Mouse (Mus musculus) intestine, embryonic 16.5 days (tissue): ENCODE measurements around the gene Ociad1. TPM values are rescaled to one million over a fixed set of nuclear protein-coding genes. Genes with fewer than 3 reads are reported as not detected.

Source experiments
- ATAC-seq: fragments of 200-750 bp; cut with Nextera tagmentation; 2 replicates; pipeline ENCODE4 v1.8.0; 2017; ENCODE audit warnings: moderate TSS enrichment, moderate library complexity
- H3K27ac ChIP-seq: fragments of 300-500 bp; sonication (generic); 2 replicates; pipeline ENCODE4 v1.5.1; 2014; ENCODE audit warnings: mild to moderate bottlenecking, low read length
- H3K27me3 ChIP-seq: fragments of 300-500 bp; sonication (generic); replicated peaks from 2 replicates; pipeline ENCODE4 v1.6.1; 2014; ENCODE audit warnings: low read length, control low read depth, mixed read lengths; ENCODE audit not compliant: control insufficient read depth, insufficient read depth
- H3K36me3 ChIP-seq: fragments of 300-500 bp; sonication (generic); 2 replicates; pipeline ENCODE4 v1.6.1; 2014; ENCODE audit warnings: low read length, control low read depth; ENCODE audit not compliant: control insufficient read depth, insufficient read depth
- H3K4me1 ChIP-seq: fragments of 300-500 bp; sonication (generic); 2 replicates; pipeline ENCODE4 v1.6.1; 2014; ENCODE audit warnings: low read length, control low read depth, mixed read lengths; ENCODE audit not compliant: control insufficient read depth, insufficient read depth
- H3K4me2 ChIP-seq: fragments of 300-500 bp; sonication (generic); 2 replicates; pipeline ENCODE4 v1.6.1; 2014; ENCODE audit warnings: low read depth, low read length, control low read depth
- H3K4me3 ChIP-seq: fragments of 300-500 bp; sonication (generic); 2 replicates; pipeline ENCODE4 v1.5.1; 2014; ENCODE audit warnings: mild to moderate bottlenecking, low read length
- H3K9ac ChIP-seq: fragments of 300-500 bp; sonication (generic); 2 replicates; pipeline ENCODE4 v1.6.1; 2014; ENCODE audit warnings: low read depth, low read length
- H3K9me3 ChIP-seq: fragments of 300-500 bp; sonication (generic); 2 replicates; pipeline ENCODE4 v1.6.1; 2016; ENCODE audit warnings: low read length, control low read depth; ENCODE audit not compliant: control insufficient read depth
- WGBS: fragments of 180-500 bp; shearing (Covaris S2); extraction: QIAGEN DNeasy Blood & Tissue Kit; methylation state at CpG from one replicate; pipeline ENCODE4 v1.1.7; 2014; 5-methylcytosine and 5-hydroxymethylcytosine counted together
- polyA plus RNA-seq: library from polyadenylated mRNA; unstranded; fragments of >200 nt; fragmentation: Nextera tagmentation; extraction: Ambion mirVana; gene quantifications from 2 replicates; pipeline ENCODE4 v1.2.1, GENCODE M21; 2015

Gene Ociad1
- polyA plus RNA-seq, 1 experiment from 2014 or later = 270 TPM

- Histone ChIP-seq H3K9ac (peak within 1 kb of the TSS; percentile 90), H3K4me1 (peaks cover 14% of the 10 kb centered on the region), H3K27me3 (no peaks in the 10 kb centered on the region), H3K4me3 (peak within 1 kb of the TSS; percentile 99), H3K27ac (peak within 1 kb of the TSS; percentile 96), H3K4me2 (peak within 1 kb of the TSS; percentile 70), H3K36me3 (no peaks in the 10 kb centered on the region), H3K9me3 (no peaks in the 10 kb centered on the region)
- ATAC-seq = peak; percentile 99
- under 1% methylated on average over 44 of the region's 44 CpGs for WGBS
Measured at GRCm38 (mm10) chr5:73256352-73257065, 36.1 kb upstream of the Ociad1 start, which contains the start of gene Fryl. TSS of gene Fryl (minus strand) at chr5:73256619.

- H3K36me3 ChIP-seq = no peaks in the 10 kb centered on the region
- H3K9ac ChIP-seq = peak overlapping the region; percentile 58
- 2% methylated on average over 11 of the region's 11 CpGs for whole genome bisulfite sequencing
- peak overlapping the region; percentile 70 for H3K4me2 ChIP-seq
- H3K4me1 ChIP-seq = peaks cover 14% of the 10 kb centered on the region
- H3K27ac ChIP-seq = peak overlapping the region; percentile 78
- peak overlapping the region; percentile 56 for H3K4me3 ChIP-seq
- no peaks in the 10 kb centered on the region for H3K27me3 ChIP-seq
- H3K9me3 ChIP-seq = no peaks in the 10 kb centered on the region
- peak; percentile 17 for ATAC-seq
Measured at GRCm38 (mm10) chr5:73257096-73257495, 35.5 kb upstream of the Ociad1 start.

- Histone ChIP-seq H3K9me3 (no peaks in the 10 kb centered on the region), H3K4me1 (peaks cover 14% of the 10 kb centered on the region), H3K27ac (peak overlapping the region; percentile 2; the same call in 1 of the 2 replicates), H3K4me2 (peak overlapping the region; percentile 70), H3K9ac (peak overlapping the region; percentile 58; the same call in 1 of the 2 replicates), H3K27me3 (no peaks in the 10 kb centered on the region), H3K36me3 (no peaks in the 10 kb centered on the region), H3K4me3 (peak overlapping the region; percentile 56)
- WGBS = 39% methylated on average over 8 of the region's 8 CpGs
- ATAC-seq = no peak
Measured at GRCm38 (mm10) chr5:73257723-73258122, 34.9 kb upstream of the Ociad1 start.

- H3K36me3 ChIP-seq = no peaks in the 10 kb centered on the region
- H3K27me3 ChIP-seq = no peaks in the 10 kb centered on the region
- no peak for ATAC-seq
- H3K4me3 ChIP-seq = no peak overlapping the region
- no peak overlapping the region for H3K9ac ChIP-seq
- no peaks in the 10 kb centered on the region for H3K4me1 ChIP-seq
- no peak overlapping the region for H3K27ac ChIP-seq
- 74% methylated on average over 3 of the region's 5 CpGs for WGBS
- no peaks in the 10 kb centered on the region for H3K9me3 ChIP-seq
- no peak overlapping the region for H3K4me2 ChIP-seq
Measured at GRCm38 (mm10) chr5:73264122-73264521, 28.5 kb upstream of the Ociad1 start.

- H3K9me3 ChIP-seq = no peaks in the 10 kb centered on the region
- WGBS = 32% methylated on average over 5 of the region's 5 CpGs
- no peak overlapping the region for H3K4me3 ChIP-seq
- no peaks in the 10 kb centered on the region for H3K4me1 ChIP-seq
- H3K27me3 ChIP-seq = no peaks in the 10 kb centered on the region
- H3K9ac ChIP-seq = no peak overlapping the region
- no peak overlapping the region for H3K27ac ChIP-seq
- no peaks in the 10 kb centered on the region for H3K36me3 ChIP-seq
- H3K4me2 ChIP-seq = no peak overlapping the region
- ATAC-seq = peak; percentile 65
Measured at GRCm38 (mm10) chr5:73265460-73265859, 27.1 kb upstream of the Ociad1 start.

GRCm38 (mm10) chr5:73268636-73269213 is 23.9 kb upstream of the Ociad1 start:
- 66% methylated on average over 11 of the region's 11 CpGs for WGBS
- Histone ChIP-seq H3K36me3 (no peaks in the 10 kb centered on the region), H3K4me3 (no peak overlapping the region), H3K27me3 (no peaks in the 10 kb centered on the region), H3K9me3 (no peaks in the 10 kb centered on the region), H3K9ac (no peak overlapping the region), H3K4me1 (no peaks in the 10 kb centered on the region), H3K27ac (no peak overlapping the region), H3K4me2 (no peak overlapping the region)
- no peak for ATAC-seq

GRCm38 (mm10) chr5:73270612-73271011 is 22.0 kb upstream of the Ociad1 start:
- Histone ChIP-seq H3K36me3 (no peaks in the 10 kb centered on the region), H3K4me1 (no peaks in the 10 kb centered on the region), H3K4me2 (no peak overlapping the region), H3K27me3 (no peaks in the 10 kb centered on the region), H3K9ac (no peak overlapping the region), H3K4me3 (no peak overlapping the region), H3K27ac (no peak overlapping the region), H3K9me3 (no peaks in the 10 kb centered on the region)
- no peak for ATAC-seq
- 66% methylated on average over 6 of the region's 6 CpGs for WGBS

GRCm38 (mm10) chr5:73273171-73273570 is 19.4 kb upstream of the Ociad1 start:
- no peaks in the 10 kb centered on the region for H3K4me1 ChIP-seq
- ATAC-seq = no peak
- H3K4me2 ChIP-seq = no peak overlapping the region
- no peaks in the 10 kb centered on the region for H3K36me3 ChIP-seq
- H3K27ac ChIP-seq = no peak overlapping the region
- H3K9me3 ChIP-seq = no peaks in the 10 kb centered on the region
- H3K4me3 ChIP-seq = no peak overlapping the region
- H3K9ac ChIP-seq = no peak overlapping the region
- 74% methylated on average over 4 of the region's 4 CpGs for WGBS
- H3K27me3 ChIP-seq = no peaks in the 10 kb centered on the region

GRCm38 (mm10) chr5:73274941-73275340 is 17.6 kb upstream of the Ociad1 start:
- no peak overlapping the region for H3K4me3 ChIP-seq
- H3K4me1 ChIP-seq = peaks cover 9% of the 10 kb centered on the region
- no peaks in the 10 kb centered on the region for H3K36me3 ChIP-seq
- no peaks in the 10 kb centered on the region for H3K9me3 ChIP-seq
- ATAC-seq = no peak
- H3K27ac ChIP-seq = no peak overlapping the region
- no peaks in the 10 kb centered on the region for H3K27me3 ChIP-seq
- H3K9ac ChIP-seq = no peak overlapping the region
- WGBS = 77% methylated on average over 2 of the region's 2 CpGs
- no peak overlapping the region for H3K4me2 ChIP-seq
